Mouse (Mus musculus): ENCODE measurements around the gene Nol11.

Nol11 gene

GRCm38 (mm10) chr11:107188565-107189552, at the start of gene Nol11:
Nol11 (minus strand) TSS chr11:107189381.
- DNase-seq (ENCODE audit: low spot score) = peak; percentile 98

DNA sequence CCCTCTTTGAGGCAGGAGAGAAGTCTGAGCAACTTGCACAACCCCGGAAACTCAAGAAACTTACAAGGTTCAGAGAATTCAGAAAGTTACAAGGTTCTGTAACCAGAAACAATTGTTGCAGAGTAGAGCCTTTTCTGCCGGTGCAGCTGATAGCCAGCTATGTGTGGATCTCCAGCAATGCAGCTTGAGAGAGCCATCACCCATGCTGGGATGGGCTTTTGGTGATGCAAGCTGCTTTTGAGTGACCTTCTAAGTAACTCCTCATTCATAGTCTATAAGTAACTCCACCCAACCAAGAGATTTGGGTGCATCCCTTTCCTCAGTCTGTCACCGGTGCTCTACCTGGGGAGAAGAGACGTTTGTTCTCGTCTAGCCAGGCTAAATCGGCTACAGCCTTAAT, 49.3 kb upstream of the Nol11 start:
- DNase-seq (ENCODE audit: low spot score) = no peak

DNA sequence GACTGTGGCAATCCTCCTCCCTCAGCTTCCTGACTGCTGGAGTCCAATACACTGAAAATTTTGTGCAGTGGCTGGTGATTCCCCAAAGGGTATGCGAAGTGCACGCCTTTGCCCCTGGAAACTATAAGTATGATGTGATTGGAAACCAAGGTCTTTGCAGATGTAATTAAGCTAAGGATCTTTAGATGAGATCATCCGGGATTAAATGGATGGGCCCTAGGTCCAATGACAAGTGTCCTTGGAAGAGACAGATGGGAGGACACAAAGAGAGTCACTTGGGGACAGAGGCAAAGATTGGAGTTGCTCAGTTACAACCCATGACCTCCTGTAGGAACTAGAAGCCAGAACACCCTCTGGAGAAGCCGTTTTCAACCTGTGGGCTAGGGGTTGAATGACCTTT, 48.4 kb upstream of the Nol11 start:
- DNase-seq (ENCODE audit: low spot score) = no peak

DNA sequence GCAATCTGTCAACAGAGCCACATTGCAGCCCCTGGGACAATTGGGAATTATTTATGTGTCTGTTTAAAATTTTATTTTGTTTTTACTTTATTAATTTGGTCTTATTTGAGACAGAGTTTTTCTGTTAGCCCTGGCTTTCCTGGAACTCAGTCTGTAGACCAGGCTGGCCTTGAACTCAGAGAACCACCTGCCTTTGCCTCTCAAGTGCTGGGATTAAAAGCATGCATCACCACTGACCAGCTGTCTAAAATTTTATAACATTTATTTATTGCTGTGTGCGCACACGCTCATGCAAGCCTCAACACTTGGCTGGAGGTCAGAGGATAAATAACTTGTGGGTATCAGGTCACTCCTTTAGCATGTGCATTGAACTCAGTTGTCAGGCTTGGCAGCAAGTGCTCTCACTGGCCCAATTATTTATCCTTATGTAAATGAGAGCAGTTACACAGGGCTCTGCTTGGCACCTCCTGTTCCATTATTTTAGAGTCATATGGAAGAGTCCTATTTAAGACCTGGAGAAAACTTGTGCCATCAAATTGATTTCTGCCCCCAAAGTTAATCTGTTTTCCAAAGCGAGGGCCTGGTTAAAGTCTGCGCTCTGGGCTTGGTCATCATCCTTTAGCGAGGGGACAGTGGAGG, 44.2 kb upstream of the Nol11 start:
- DNase-seq (ENCODE audit: low spot score) = no peak

DNA sequence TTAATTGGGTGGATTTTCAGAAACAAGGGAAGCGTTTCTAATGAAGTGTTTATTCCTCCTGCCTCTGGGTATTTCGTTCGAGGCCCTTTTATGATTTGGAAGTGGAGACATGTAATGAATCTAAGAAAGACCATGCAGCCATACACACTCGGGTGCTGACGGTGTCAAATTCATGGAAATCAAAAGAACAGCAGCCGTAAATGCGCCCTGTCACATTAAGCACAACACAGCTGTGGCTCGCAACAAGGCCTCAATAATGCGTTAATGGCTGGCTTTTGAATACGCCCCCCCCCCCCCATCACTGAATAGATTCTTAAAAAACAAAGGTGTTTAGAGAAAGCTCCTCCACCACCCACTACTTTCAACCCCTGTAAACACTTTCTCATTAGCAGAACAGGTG, 40.9 kb upstream of the Nol11 start:
- DNase-seq (ENCODE audit: low spot score) = no peak

DNA sequence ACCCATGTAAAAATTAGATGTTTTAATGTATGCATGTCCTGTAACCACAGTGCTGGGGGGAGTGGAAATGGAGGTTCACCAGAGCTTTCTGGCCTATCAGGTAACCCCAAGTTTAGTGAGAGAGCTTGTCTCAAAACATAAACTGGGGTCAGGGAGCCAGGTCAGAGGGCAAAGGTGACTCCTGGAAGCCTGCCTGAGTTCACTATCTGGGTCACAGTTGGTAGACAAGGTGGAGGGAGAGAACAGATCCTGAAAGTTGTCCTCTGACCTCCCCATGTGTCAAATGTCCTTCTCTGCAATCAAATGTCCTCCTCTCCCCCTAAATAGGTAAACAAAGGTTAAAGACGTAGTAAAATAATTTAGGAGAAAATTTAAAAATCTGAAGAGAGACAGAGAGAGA, 37.2 kb upstream of the Nol11 start:
- no peak for DNase-seq (ENCODE audit: low spot score)

GRCm38 (mm10) chr11:107226013-107226412, 36.8 kb upstream of the Nol11 start:
- DNase-seq (ENCODE audit: low spot score) = no peak

DNA sequence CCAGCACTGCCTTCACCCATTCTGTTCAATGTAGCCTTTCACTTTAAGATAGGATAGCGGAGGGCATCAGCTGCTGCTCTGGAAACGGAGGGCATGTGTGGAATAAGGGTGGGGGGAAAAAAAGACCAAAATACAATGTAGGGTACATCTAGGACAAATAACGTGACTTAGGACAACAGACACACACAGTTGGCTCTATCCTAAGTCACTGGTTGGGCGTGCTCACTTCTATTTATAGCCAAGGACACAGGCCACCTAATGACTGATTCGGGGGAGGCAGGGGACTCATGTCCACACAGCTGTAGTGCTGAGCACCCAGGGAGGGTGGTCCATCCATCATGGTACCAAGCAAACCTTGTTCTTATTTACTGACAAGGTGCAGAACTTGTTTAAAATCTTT, 36.1 kb upstream of the Nol11 start:
- no peak for DNase-seq (ENCODE audit: low spot score)

- DNase-seq (ENCODE audit: low spot score) = no peak
Measured at GRCm38 (mm10) chr11:107223667-107224214, 34.6 kb upstream of the Nol11 start.

DNA sequence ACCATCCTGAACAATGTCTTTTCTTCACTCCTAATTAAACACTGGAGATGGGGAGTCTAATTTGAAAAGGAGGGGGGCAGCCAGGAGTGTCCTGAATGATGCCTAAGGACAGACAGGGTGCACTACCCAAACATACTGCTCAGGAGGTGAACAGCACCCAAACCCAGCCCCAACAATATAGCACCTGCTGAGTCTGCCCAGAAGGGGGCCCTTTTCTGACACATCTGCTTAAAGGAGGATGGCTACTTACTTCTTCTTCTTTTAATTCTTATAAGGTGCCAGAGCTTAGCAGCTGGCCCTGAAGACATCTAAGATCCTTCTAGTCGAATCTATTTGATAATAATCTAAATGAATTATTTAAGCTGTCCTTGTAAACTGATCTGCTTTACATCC, 34.0 kb upstream of the Nol11 start:
- no peak for DNase-seq (ENCODE audit: low spot score)

- no peak for DNase-seq (ENCODE audit: low spot score)
Measured at GRCm38 (mm10) chr11:107222531-107223168, 33.5 kb upstream of the Nol11 start.

DNA sequence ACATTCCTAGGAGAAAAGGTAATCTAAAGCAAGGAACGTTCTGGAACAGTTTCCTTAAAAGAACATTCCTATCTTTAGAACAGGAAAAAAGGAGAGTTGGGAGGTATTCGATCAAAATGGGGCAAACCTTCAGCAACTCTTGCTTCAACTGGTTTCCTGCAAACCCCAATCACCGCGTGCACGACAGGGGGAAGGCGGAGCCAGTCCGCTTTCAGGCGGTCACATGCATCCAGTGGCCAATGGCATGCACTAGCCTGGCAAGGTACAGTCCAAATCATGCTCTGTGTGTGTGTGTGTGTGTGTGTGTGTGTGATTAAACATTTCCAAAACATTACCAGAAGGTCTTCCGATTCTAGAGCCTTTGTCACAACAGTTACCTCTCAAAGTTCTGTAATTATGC, 25.9 kb upstream of the Nol11 start:
- DNase-seq (ENCODE audit: low spot score) = no peak

GRCm38 (mm10) chr11:107213745-107214144, 24.6 kb upstream of the Nol11 start:
- DNase-seq (ENCODE audit: low spot score) = peak; percentile 61

- DNase-seq (ENCODE audit: low spot score) = no peak
Measured at GRCm38 (mm10) chr11:107209818-107210217, 20.6 kb upstream of the Nol11 start.

GRCm38 (mm10) chr11:107201773-107202172, 12.6 kb upstream of the Nol11 start:
- DNase-seq (ENCODE audit: low spot score) = no peak

- no peak for DNase-seq (ENCODE audit: low spot score)
Measured at GRCm38 (mm10) chr11:107199281-107199680, 10.1 kb upstream of the Nol11 start.

GRCm38 (mm10) chr11:107195334-107195733, 6.2 kb upstream of the Nol11 start:
- no peak for DNase-seq (ENCODE audit: low spot score)

GRCm38 (mm10) chr11:107190376-107190775, 1.2 kb upstream of the Nol11 start:
- DNase-seq (ENCODE audit: low spot score) = no peak

DNA sequence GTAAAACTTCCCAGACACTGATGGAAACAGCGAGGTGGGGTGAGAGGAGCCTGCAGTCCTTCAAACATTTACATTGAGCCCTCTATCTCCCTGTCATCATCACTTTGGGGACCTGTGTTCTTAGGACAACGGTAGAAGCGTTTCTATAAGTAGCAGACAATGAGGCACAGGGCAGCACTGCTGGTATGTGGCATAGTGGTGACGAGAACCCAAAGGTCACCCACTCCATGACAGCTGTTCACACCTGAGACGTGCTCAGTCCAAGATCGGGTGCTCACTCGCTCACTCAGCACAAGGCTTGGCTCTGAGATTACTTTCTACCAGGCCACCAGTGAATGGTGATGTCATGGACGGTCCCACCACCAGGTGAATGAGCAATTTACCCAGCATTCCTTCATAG, 5.4 kb downstream of the Nol11 start:
- no peak for DNase-seq (ENCODE audit: low spot score)

DNA sequence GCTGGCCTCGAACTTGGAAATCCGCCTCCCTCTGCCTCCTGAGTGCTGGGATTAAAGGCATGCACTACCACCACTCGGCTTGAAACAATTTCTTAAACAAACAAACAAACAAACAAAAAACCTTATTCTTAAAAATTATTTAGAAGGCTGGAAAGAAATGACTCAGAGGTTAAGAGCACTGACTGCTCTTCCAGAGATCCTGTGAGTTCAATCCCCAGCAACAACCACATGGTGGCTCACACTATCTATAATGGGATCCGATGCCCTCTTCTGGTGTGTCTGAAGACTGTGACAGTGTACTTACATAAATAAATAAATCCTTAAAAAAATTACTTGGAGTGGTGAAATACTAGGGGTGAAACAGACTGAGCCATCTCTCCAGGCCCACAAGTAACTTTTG, 28.0 kb downstream of the Nol11 start:
- DNase-seq (ENCODE audit: low spot score) = no peak

DNA sequence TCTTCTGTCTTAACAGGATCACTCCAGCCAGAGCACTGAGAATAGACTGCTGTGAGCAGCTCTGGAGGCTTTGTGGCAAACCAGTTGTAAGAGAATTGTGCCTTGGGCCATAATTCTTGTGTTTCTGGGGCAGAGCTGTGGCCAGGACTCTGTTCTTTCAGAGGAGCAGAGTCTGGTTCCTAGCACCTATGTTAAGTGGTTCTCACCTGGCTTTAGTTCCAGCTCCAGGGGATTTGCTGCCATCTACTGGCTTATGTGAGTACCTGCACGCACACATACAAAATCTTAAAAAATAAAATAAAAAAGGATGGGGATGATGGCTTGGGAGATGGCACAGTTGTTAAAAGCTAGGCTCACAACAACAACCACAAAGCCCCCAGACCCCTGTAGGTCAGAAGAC, 30.1 kb downstream of the Nol11 start:
- DNase-seq (ENCODE audit: low spot score) = peak; percentile 38

DNA sequence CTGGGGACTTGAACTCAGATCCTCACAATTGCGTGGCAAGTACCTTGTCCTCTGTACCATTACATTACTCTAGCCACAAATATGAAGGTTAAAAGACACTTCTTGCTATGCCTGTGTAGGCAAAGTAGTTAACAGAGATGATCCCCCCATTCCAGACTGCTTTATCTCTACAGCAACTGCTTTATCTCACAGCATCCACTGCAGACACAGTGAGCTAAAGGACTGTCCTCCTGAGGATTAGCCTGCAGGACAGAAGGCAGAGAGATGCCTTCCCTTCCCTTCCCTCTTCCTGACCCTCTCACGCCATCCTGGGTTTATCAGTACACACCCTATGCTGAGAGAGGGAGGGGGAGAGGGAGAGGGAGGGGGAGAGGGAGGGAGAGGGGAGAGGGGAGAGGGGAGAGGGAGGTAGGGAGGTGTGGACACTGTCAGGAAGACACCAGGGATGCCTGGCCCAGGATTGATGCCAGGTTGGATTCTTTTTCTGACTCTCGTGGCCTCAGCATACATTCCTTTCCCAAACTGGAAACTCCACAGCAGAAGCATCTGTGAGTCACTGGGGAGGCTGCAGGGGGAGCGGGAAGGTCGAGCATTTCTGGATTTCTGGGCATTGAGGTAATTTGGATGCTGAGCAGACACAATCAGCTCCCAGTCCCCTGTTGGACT, 32.1 kb downstream of the Nol11 start:
- DNase-seq (ENCODE audit: low spot score) = no peak
